Mouse (Mus musculus) stomach, embryonic 16.5 days (tissue): ENCODE results near the gene Tmprss2. TPM values are rescaled to one million over a fixed set of nuclear protein-coding genes. Genes with fewer than 3 reads are reported as not detected.
A peak's percentile ranks its signal among the peaks of the same experiment; 100 is the strongest.

Experiments
- ATAC-seq: fragments of 200-750 bp; cut with Nextera tagmentation; 2 replicates; pipeline ENCODE4 v1.8.0; 2017; ENCODE audit warnings: moderate number of reproducible peaks, moderate TSS enrichment; ENCODE audit not compliant: insufficient read depth, low FRiP score
- H3K27ac ChIP-seq: fragments of 300-500 bp; sonication (generic); 2 replicates; pipeline ENCODE4 v1.5.1; 2014; ENCODE audit warnings: low read length
- H3K27me3 ChIP-seq: fragments of 300-500 bp; sonication (generic); 2 replicates; pipeline ENCODE4 v1.6.1; 2014; ENCODE audit warnings: low read length, control low read depth, mixed read lengths; ENCODE audit not compliant: control insufficient read depth, insufficient read depth
- H3K36me3 ChIP-seq: fragments of 300-500 bp; sonication (generic); 2 replicates; pipeline ENCODE4 v1.6.1; 2014; ENCODE audit warnings: low read length; ENCODE audit not compliant: control insufficient read depth, insufficient read depth
- H3K4me1 ChIP-seq: fragments of 300-500 bp; sonication (generic); 2 replicates; pipeline ENCODE4 v1.6.1; 2014; ENCODE audit warnings: low read length, control low read depth, mixed read lengths; ENCODE audit not compliant: control insufficient read depth, insufficient read depth
- H3K4me2 ChIP-seq: fragments of 300-500 bp; sonication (generic); 2 replicates; pipeline ENCODE4 v1.6.1; 2014; ENCODE audit warnings: low read depth, low read length, mixed read lengths
- H3K4me3 ChIP-seq: fragments of 300-500 bp; sonication (generic); replicated peaks from 2 replicates; pipeline ENCODE4 v1.5.1; 2014; ENCODE audit warnings: mild to moderate bottlenecking, low read length
- H3K9ac ChIP-seq: fragments of 300-500 bp; sonication (generic); 2 replicates; pipeline ENCODE4 v1.6.1; 2014; ENCODE audit warnings: low read length
- H3K9me3 ChIP-seq: fragments of 300-500 bp; sonication (generic); replicated peaks from 2 replicates; pipeline ENCODE4 v1.6.1; 2016; ENCODE audit warnings: low read length, control low read depth; ENCODE audit not compliant: control insufficient read depth
- WGBS: fragments of 180-500 bp; shearing (Covaris S2); extraction: QIAGEN DNeasy Blood & Tissue Kit; methylation state at CpG from one replicate; pipeline ENCODE4 v1.1.7; 2014; 5-methylcytosine and 5-hydroxymethylcytosine counted together
- polyA plus RNA-seq: library from polyadenylated mRNA; unstranded; fragments of >200 nt; fragmentation: Nextera tagmentation; extraction: Ambion mirVana; gene quantifications from 2 replicates; pipeline ENCODE4 v1.2.1, GENCODE M21; 2015

Tmprss2 gene
- 47.3 and 57.5 TPM in 2 replicates for polyA plus RNA-seq

DNA sequence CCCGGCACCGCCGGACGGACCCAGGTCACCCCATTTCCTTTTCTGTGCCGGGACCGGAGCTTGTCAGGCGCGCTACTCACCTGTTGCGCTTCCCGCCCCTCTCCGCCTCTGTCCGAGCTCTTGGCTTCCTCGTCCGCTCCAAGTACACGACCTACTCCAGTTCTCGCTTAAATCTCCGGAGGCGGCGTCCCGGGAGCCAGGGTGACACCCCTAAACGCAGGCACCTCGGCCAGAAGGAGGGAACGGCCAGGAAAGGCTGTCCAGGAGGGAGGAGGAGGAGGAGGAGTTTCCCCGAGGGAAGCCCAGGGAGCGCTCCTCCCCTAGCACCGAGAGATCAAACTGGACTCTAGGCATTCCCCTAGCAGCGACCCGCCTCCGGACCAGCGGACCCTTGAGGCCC is at the start of gene Tmprss2:
Gene Tmprss2 (minus strand): TSS at position 257 of the 400 bp plus-strand sequence.
- Histone ChIP-seq H3K4me3 (peak within 1 kb of the TSS; percentile 56), H3K27me3 (peaks cover 26% of the 10 kb centered on the region), H3K36me3 (no peaks in the 10 kb centered on the region), H3K9ac (peak within 1 kb of the TSS; percentile 76), H3K4me1 (peaks cover 6% of the 10 kb centered on the region; the same call in 1 of the 2 replicates), H3K9me3 (no peaks in the 10 kb centered on the region), H3K4me2 (peak within 1 kb of the TSS; percentile 69), H3K27ac (peak within 1 kb of the TSS; percentile 69)
- peak; percentile 84 for ATAC-seq
- under 1% methylated on average over 30 of the region's 30 CpGs for WGBS

DNA sequence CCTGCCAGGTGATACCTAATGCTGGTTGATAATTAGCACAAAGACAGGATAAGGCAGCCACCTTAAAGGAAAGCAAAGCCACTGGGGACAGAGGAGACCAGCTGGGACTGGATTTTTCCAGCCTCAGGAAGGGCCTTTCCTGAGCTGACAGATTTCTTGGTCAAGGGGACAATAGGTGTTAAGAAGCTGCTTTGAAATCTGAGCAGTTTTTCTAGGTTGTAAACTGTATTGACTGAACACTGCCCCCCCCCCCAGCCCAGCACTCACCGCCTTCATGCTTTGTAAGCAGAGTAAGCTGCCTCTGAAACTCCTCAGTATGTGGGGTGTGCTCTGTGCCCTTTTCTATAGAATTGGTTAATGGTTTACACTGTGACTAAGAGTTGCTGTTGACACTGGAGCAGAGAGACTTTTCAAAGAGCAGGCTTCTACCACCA is 48.2 kb upstream of the Tmprss2 start:
- H3K9ac ChIP-seq = no peak overlapping the region
- no peaks in the 10 kb centered on the region for H3K27me3 ChIP-seq
- 0 out of 2 replicates have a peak overlapping the region, but pooled peaks have one; percentile 3 for H3K4me2 ChIP-seq
- H3K36me3 ChIP-seq = no peaks in the 10 kb centered on the region
- peak; percentile 94 for ATAC-seq
- no peak overlapping the region for H3K4me3 ChIP-seq
- H3K4me1 ChIP-seq = peaks cover 7% of the 10 kb centered on the region
- no peaks in the 10 kb centered on the region for H3K9me3 ChIP-seq
- WGBS = 21% methylated on average over 1 of the region's 1 CpGs
- peak overlapping the region; percentile 92 for H3K27ac ChIP-seq

DNA sequence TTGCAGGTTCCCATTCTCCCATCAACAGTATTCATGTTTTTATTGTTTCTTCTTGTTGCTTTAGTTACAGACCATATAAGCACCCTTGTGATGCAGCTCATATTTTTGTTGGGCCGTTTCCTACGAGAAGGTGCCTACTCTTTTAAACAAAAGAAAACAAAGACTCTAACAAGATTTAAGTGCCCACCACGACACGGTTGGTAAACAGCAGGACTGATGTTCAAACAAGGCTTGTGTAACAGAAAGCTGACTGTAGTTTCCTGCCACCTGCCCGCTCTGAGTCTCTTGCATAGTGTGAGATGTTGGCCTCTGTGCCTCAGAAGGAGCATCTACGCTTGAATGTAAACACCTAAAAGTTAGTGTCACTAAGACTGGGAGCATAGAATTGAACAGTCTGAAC is 47.5 kb upstream of the Tmprss2 start:
- WGBS = 47% methylated on average over 6 of the region's 6 CpGs
- peaks cover 7% of the 10 kb centered on the region for H3K4me1 ChIP-seq
- no peaks in the 10 kb centered on the region for H3K36me3 ChIP-seq
- no peak overlapping the region for H3K9ac ChIP-seq
- peak overlapping the region; percentile 92 for H3K27ac ChIP-seq
- no peaks in the 10 kb centered on the region for H3K27me3 ChIP-seq
- H3K4me3 ChIP-seq = no peak overlapping the region
- no peaks in the 10 kb centered on the region for H3K9me3 ChIP-seq
- no peak for ATAC-seq
- no peak overlapping the region for H3K4me2 ChIP-seq

DNA sequence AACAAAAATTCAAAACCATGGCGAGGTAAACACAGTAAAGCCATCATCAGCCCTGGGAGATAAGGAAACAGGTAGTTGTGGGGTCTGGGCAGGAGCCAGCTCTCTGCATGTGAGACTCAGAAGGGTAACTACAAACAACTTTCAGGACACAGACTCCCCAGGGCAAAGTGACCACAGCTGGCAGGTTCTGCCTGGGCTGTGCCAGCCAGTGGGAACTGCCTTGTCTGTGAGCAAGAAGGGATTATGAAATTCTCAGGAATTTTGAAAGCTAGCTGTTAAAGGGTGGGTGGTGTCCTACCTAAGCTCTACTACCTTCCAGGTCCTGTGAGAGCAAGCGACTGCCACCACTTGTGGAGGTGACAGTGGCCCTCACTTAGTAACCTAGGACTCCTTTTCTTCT is 44.8 kb upstream of the Tmprss2 start:
- WGBS = 67% methylated on average over 2 of the region's 2 CpGs
- no peaks in the 10 kb centered on the region for H3K27me3 ChIP-seq

DNA sequence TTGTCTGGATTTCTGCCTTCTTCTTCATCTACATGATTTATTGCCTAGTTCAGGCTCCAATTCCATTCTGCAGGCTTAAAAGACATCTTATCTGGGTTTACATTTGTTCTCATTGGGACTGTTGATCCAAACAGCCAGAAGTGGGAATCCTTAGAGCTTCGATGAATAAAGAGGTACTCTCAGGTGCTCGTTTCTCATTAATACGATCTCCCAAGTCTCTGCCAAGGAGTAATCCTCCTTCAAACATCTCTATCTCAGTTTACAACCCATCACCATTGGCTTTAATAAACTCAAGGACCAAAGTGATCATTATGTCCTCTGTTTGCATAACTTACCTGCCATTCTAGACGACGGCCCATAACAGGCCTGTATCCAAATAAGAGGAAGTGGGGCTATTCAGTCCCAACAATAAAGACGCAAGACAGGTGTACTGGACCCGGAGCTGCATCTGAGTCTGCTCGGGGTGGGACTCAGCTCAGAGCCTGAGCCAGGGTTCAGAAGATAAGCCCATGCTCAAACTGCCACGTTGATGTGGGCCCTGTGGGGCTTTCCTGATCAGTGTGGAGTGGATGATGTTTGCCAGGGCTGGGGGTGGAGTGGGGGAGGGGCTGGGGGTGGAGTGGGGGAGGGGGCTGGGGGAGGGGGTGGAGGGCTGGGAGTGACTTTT is 38.7 kb upstream of the Tmprss2 start:
- ATAC-seq = no peak
- H3K4me3 ChIP-seq = no peak overlapping the region
- no peaks in the 10 kb centered on the region for H3K4me1 ChIP-seq
- H3K36me3 ChIP-seq = no peaks in the 10 kb centered on the region
- WGBS = 33% methylated on average over 9 of the region's 9 CpGs
- no peaks in the 10 kb centered on the region for H3K27me3 ChIP-seq
- no peak overlapping the region for H3K4me2 ChIP-seq
- no peak overlapping the region for H3K9ac ChIP-seq
- H3K27ac ChIP-seq = no peak overlapping the region
- no peaks in the 10 kb centered on the region for H3K9me3 ChIP-seq

More for the DNA sequence above, 44.8 kb upstream of the Tmprss2 start:
- no peaks in the 10 kb centered on the region for H3K36me3 ChIP-seq
- peaks cover 7% of the 10 kb centered on the region for H3K4me1 ChIP-seq
- no peak for ATAC-seq
- H3K4me3 ChIP-seq = no peak overlapping the region
- H3K9me3 ChIP-seq = no peaks in the 10 kb centered on the region
- no peak overlapping the region for H3K27ac ChIP-seq
- no peak overlapping the region for H3K9ac ChIP-seq
- no peak overlapping the region for H3K4me2 ChIP-seq

DNA sequence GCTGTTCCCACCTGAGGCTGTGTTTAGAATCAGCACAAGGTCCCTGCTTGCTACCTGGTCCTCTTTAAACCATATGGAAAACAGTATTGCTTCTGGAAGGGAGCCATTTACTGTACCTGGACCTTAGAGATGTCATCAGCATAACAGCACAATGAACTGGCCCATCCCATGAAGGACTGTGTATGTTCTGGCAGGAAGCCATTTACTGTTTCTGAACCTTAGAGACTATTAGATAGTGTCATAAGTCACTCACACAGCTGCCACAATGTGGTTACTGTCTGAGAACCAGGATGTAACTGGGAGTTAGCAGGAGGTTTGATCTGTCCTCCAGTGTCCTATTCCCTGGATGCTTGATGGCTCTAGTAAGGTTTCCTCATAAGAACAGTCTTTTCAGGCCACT is 33.7 kb upstream of the Tmprss2 start:
- ATAC-seq = no peak

DNA sequence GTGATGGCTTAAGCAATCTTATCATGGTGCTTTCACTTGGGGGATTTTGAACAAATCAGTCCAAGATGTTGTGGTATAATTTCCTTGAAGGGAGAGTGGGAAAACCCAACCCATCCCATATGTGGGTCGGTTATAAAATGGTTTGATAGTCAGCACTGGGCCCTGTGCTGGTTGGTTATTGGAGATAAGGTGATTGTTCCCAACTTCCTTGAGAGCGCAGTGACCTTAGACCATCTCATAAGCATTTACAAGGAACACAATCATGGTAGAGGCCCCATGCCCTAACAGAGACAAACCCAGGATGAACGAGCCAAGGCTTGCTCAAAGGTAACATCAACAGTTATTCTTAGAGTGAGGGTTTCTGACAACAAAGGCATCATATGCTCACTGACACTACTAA is 28.6 kb upstream of the Tmprss2 start:
- Histone ChIP-seq H3K27me3 (no peaks in the 10 kb centered on the region), H3K9ac (no peak overlapping the region), H3K27ac (no peak overlapping the region), H3K4me1 (no peaks in the 10 kb centered on the region), H3K4me3 (no peak overlapping the region), H3K36me3 (no peaks in the 10 kb centered on the region), H3K9me3 (no peaks in the 10 kb centered on the region), H3K4me2 (no peak overlapping the region)
- no peak for ATAC-seq
- WGBS = 78% methylated on average over 3 of the region's 3 CpGs

More for the DNA sequence above, 33.7 kb upstream of the Tmprss2 start:
- H3K4me1 ChIP-seq = no peaks in the 10 kb centered on the region
- no peak overlapping the region for H3K4me2 ChIP-seq
- no peaks in the 10 kb centered on the region for H3K9me3 ChIP-seq
- no peak overlapping the region for H3K27ac ChIP-seq
- no peaks in the 10 kb centered on the region for H3K27me3 ChIP-seq
- no peaks in the 10 kb centered on the region for H3K36me3 ChIP-seq
- no peak overlapping the region for H3K9ac ChIP-seq
- no peak overlapping the region for H3K4me3 ChIP-seq

DNA sequence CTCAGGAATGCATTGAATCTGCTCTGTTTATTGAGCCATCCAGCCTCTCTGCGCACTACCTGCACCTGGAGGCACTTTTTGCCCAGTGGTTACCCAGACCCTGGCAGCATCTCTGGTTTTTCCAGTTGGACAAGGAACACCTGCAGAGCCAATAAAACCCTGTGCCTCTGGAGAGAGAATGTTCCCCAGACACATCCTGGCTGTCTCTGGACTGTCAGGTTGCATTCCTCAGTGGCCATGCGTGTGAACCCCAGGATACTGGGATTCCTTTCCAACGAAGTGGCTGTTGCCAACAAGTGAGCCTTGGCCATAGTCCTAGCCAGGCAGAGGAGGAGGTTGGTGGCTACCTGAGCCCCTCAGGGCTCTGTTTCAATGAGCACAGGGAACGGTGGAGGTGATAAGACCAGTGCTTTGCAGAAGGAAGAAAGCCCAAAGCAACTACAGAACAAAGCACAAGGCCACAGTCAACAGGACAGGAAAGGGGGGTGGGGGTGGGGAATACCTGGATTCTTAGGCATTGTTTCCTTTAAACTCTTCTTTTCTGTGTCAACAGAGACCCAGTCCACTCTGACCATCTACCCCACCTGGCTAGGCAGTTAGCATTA is 22.0 kb upstream of the Tmprss2 start:
- Histone ChIP-seq H3K27ac (no peak overlapping the region), H3K9me3 (no peaks in the 10 kb centered on the region), H3K27me3 (no peaks in the 10 kb centered on the region), H3K36me3 (no peaks in the 10 kb centered on the region), H3K4me2 (no peak overlapping the region), H3K9ac (no peak overlapping the region), H3K4me1 (no peaks in the 10 kb centered on the region), H3K4me3 (no peak overlapping the region)
- WGBS = 44% methylated on average over 4 of the region's 4 CpGs
- no peak for ATAC-seq

DNA sequence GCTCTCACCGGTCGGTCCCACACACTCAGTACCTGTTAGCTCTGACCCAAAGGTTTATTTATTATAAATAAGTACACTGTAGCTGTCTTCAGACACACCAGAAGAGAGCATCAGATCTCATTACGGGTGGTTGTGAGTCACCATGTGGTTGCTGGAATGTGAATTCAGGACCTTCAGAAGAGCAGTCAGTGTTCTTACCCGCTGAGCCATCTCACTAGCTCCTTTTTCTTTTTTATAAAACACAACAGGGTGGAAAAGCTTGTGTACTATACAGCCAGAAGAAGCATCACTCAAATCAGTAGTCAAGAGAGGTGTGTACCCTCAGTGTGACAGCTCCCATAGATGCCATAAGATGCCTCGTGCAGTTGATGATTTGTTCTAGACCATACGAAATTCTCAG is 12.2 kb upstream of the Tmprss2 start:
- Histone ChIP-seq H3K36me3 (no peaks in the 10 kb centered on the region), H3K4me1 (no peaks in the 10 kb centered on the region), H3K4me2 (no peak overlapping the region), H3K27ac (no peak overlapping the region), H3K9me3 (no peaks in the 10 kb centered on the region), H3K4me3 (no peak overlapping the region), H3K9ac (no peak overlapping the region), H3K27me3 (no peaks in the 10 kb centered on the region)
- ATAC-seq = no peak
- WGBS = 67% methylated on average over 6 of the region's 6 CpGs
